Mouse (Mus musculus): Measurements from ENCODE around the gene Ralgapa2.

DNA sequence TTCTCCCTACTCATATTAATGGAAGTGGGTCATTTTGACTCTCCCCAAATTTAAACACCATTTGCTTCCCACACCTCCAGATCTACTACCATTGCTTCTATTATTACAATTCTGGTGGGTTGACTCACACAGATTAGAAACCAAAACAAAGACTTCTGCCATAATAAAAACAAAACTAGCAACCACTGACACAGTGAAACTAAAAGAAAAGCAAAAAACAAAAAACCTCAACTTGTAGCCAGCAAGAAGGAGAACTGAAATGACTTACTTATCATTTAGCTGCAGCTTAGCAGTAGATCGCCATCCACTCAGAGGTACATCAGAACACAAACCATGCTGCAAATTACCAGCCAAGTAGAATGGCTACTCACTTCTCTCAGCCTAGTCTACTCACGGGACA lies 95.9 kb downstream of the Ralgapa2 start:
- TF ChIP-seq POLR2A (IDR thresholded peaks at IDR 0.05; ENCODE audit: low read depth, low read length) (no peak), CTCF (IDR thresholded peaks at IDR 0.05; ENCODE audit: borderline replicate concordance, insufficient read depth, low read length) (no peak)
